Mouse (Mus musculus) kidney, adult 2 months (tissue): ENCODE results near the gene Tmco1.

Experiments used
- CTCF ChIP-seq: fragments of 200-500 bp; conservative IDR thresholded peaks from 2 replicates; pipeline ENCODE4 v1.5.1; 2011; ENCODE audit warnings: low read depth, mild to moderate bottlenecking, control low read depth, low read length, moderate library complexity, mixed read lengths; ENCODE audit not compliant: insufficient read depth, insufficient read length
- POLR2A ChIP-seq: fragments of 200-500 bp; IDR thresholded peaks from one replicate; pipeline ENCODE4 v1.6.1; 2011; ENCODE audit warnings: low read depth, low read length, control low read depth

DNA sequence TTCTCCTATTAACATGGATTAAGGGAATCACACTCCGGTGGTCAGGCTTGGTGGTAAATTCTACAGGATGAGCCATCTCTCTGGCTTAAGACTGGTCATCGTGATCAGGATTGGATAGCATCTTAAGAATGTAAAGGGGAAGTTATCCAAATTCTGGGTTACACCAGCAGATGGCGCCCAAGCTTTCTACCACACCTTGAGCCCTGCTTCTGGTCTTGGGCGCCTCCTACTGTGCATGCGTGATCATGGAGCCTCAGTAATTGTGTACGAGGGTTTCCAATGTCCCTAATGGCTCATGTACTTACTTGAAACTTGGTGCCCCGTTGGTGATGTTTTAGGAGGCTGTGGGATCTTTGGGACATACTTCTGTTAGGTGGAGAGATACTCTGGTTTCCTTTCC lies 61.7 kb downstream of the Tmco1 start:
- TF ChIP-seq CTCF = peak; percentile 100
- TF ChIP-seq POLR2A = no peak
